Mouse (Mus musculus): ENCODE measurements around the gene Rab8b.

- TF ChIP-seq USF1 (IDR thresholded peaks at IDR 0.05; ENCODE audit: low read depth) (no peak), MYOG (IDR thresholded peaks at IDR 0.05; ENCODE audit: control insufficient read depth in 1 of 3, insufficient read depth in 1 of 3, insufficient read length in 2 of 3, low read depth in 2 of 3) (no peak), POLR2A (IDR thresholded peaks at IDR 0.05; ENCODE audit: insufficient read length, low read depth) (no peak), MYOD1 (IDR thresholded peaks at IDR 0.05; ENCODE audit: control insufficient read depth in 1 of 3, insufficient read length in 2 of 3, low read depth in 2 of 3) (no peak), POLR2AphosphoS2 (IDR thresholded peaks at IDR 0.05; ENCODE audit: insufficient read length, low read depth) (no peak), MAX (IDR thresholded peaks at IDR 0.05; ENCODE audit: low read depth) (no peak), REST (IDR thresholded peaks at IDR 0.05; ENCODE audit: insufficient read depth, insufficient read length) (no peak), E2F4 (IDR thresholded peaks at IDR 0.05; ENCODE audit: insufficient read depth) (no peak)
Observed at GRCm38 (mm10) chr9:66899526-66899925, 20.0 kb downstream of the Rab8b start.
